Mouse (Mus musculus): Measurements from ENCODE around the gene Aak1. TPM values are rescaled to one million over a fixed set of nuclear protein-coding genes. Genes with fewer than 3 reads are reported as not detected.
A peak's percentile ranks its signal among the peaks of the same experiment; 100 is the strongest.

Aak1 gene
- total and polyA plus RNA-seq, 3 experiments = 2.8 to 21.0 (median 7.1) TPM

DNA sequence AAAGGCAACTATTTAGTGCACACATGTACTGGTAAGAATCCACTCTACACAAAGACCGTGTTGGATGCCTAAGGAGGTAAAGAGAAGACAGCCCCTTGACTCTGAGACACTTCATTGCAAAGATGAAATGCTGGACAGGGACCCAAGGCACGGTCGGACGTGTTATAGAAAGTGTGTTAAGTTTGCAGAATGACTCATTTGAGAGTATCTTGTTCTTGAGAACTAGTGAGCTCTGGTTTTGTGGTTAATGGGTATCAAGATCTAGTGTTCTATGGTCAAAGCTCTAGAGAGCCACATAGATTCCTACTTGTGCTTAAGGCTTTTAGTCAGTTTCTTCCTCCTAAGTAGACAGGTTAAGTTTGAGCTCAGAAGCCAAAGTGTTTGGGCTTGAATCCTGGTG is 2.9 kb upstream of the Aak1 start:
- dilution Hi-C loops (cut with MboI; ENCODE audit: extremely low pct_ligation_motif_present, extremely low pct_unique_long_range_greater_than_20kb, low sequenced_read_pairs) (no loop called here), in situ Hi-C loops (cut with MboI; ENCODE audit: low pct_ligation_motif_present, low pct_unique_long_range_greater_than_20kb, low sequenced_read_pairs) (no loop called here)
- Histone ChIP-seq H3K79me2 (replicated peaks; ENCODE audit: control insufficient read depth, extremely low read depth, insufficient read depth, poor library complexity, severe bottlenecking) (peaks cover 8% of the 10 kb centered on the region; the same call in 1 of the 2 replicates), H3K9me3 (replicated peaks; ENCODE audit: low read length) (no peaks in the 10 kb centered on the region), H3K4me3 (replicated peaks in 1 of 3; ENCODE audit: low read depth in 2 of 3, low read length in 2 of 3, poor library complexity in 1 of 3) (no peak overlapping the region), H3K27me3 (replicated peaks) (no peaks in the 10 kb centered on the region), H3K36me3 (replicated peaks in 1 of 2; ENCODE audit: control insufficient read depth in 1 of 2, insufficient read depth in 1 of 2, low read length in 1 of 2) (no peaks in the 10 kb centered on the region), H3K27ac (ENCODE audit: insufficient read depth, low read depth) (no peak overlapping the region), H3K4me1 (ENCODE audit: control insufficient read depth in 1 of 2, insufficient read depth in 2 of 2) (peaks cover 2 to 17% of the 10 kb centered on the region in 2 experiments; a peak in 2 of 4 replicates), H3K9ac (ENCODE audit: insufficient read depth, low read depth) (no peak overlapping the region), H3K4me2 (ENCODE audit: insufficient read depth, low read depth, poor library complexity, severe bottlenecking) (no peak overlapping the region)
- TF ChIP-seq RCOR1 (conservative IDR thresholded peaks at IDR 0.05; ENCODE audit: low read depth, low read length) (no peak), ZNF384 (IDR thresholded peaks at IDR 0.05; ENCODE audit: low read depth, low read length) (no peak), BHLHE40 (IDR thresholded peaks at IDR 0.05; ENCODE audit: low read depth, low read length) (peak; percentile 81)
- no peak for DNase-seq (ENCODE audit: extremely low read depth)

DNA sequence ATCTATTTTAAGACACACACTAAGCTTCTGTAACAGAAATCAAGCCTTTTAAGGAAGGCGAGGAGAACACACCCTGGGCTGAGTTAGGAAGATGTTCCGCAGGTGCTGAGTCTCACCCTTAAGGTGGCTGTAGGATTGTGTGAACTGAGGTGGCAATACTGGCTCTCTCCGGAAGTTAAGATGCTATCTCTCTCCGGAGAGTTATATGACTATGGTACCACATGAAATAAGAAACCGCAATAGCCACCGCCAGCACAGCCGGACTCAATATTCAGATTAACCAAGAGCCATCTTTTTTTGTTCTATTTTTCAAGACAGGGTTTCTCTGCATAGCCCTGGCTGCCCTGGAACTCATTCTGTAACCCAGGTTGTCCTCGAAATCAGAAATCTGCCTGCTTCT is 1.5 kb upstream of the Aak1 start:
- no peak for TF ChIP-seq CHD1 (IDR thresholded peaks at IDR 0.05; ENCODE audit: low read depth, low read length)
- H3K27me3 ChIP-seq (replicated peaks) = no peaks in the 10 kb centered on the region
- no peak overlapping the region for H3K9ac ChIP-seq (ENCODE audit: insufficient read depth, low read depth)
- peak overlapping the region; percentile 42 for H3K4me2 ChIP-seq (ENCODE audit: insufficient read depth, low read depth, poor library complexity, severe bottlenecking)
- no peak for DNase-seq (ENCODE audit: extremely low read depth)
- dilution Hi-C loops (cut with MboI; ENCODE audit: extremely low pct_ligation_motif_present, extremely low pct_unique_long_range_greater_than_20kb, low sequenced_read_pairs) = no loop called here
- H3K4me1 ChIP-seq (ENCODE audit: control insufficient read depth in 1 of 2, insufficient read depth in 2 of 2) = peaks cover 2 to 29% of the 10 kb centered on the region in 2 experiments; a peak in 2 of 4 replicates
- no peak overlapping the region for H3K4me3 ChIP-seq (replicated peaks in 1 of 3; ENCODE audit: low read depth in 2 of 3, low read length in 2 of 3, poor library complexity in 1 of 3)
- H3K79me2 ChIP-seq (replicated peaks; ENCODE audit: control insufficient read depth, extremely low read depth, insufficient read depth, poor library complexity, severe bottlenecking) = peaks cover 10% of the 10 kb centered on the region; the same call in 1 of the 2 replicates
- in situ Hi-C loops (cut with MboI; ENCODE audit: low pct_ligation_motif_present, low pct_unique_long_range_greater_than_20kb, low sequenced_read_pairs) = no loop called here
- H3K36me3 ChIP-seq (replicated peaks in 1 of 2; ENCODE audit: control insufficient read depth in 1 of 2, insufficient read depth in 1 of 2, low read length in 1 of 2) = peaks cover 0 to 3% of the 10 kb centered on the region in 2 experiments
- no peaks in the 10 kb centered on the region for H3K9me3 ChIP-seq (replicated peaks; ENCODE audit: low read length)
- no peak overlapping the region for H3K27ac ChIP-seq (ENCODE audit: insufficient read depth, low read depth)

- TF ChIP-seq ZKSCAN1 (IDR thresholded peaks at IDR 0.05; ENCODE audit: borderline replicate concordance, low read depth, low read length) (no peak), UBTF (IDR thresholded peaks at IDR 0.05; ENCODE audit: low read depth, low read length) (no peak), JUN (IDR thresholded peaks at IDR 0.05; ENCODE audit: insufficient read depth, low read depth, low read length) (no peak), CHD2 (IDR thresholded peaks at IDR 0.05; ENCODE audit: low read length) (peak; percentile 51; the same call in 1 of the 2 replicates), POLR2AphosphoS2 (IDR thresholded peaks at IDR 0.05; ENCODE audit: low read depth, low read length) (no peak), TCF12 (IDR thresholded peaks at IDR 0.05; ENCODE audit: low read depth, low read length) (peak; percentile 56; the same call in 1 of the 2 replicates), NELFE (IDR thresholded peaks at IDR 0.05; ENCODE audit: low read depth, low read length) (no peak), HCFC1 (IDR thresholded peaks at IDR 0.05; ENCODE audit: low read depth, low read length) (no peak), MAZ (IDR thresholded peaks at IDR 0.05; ENCODE audit: low read depth, low read length) (no peak), ZMIZ1 (IDR thresholded peaks at IDR 0.05; ENCODE audit: low read depth, low read length) (no peak), GABPA (IDR thresholded peaks at IDR 0.05; ENCODE audit: insufficient replicate concordance, low read depth, low read length) (no peak), SMC3 (IDR thresholded peaks at IDR 0.05; ENCODE audit: low read depth, low read length) (no peak), PAX5 (IDR thresholded peaks at IDR 0.05; ENCODE audit: low read length) (no peak), CTCF (conservative IDR thresholded peaks at IDR 0.05 in 1 of 2, IDR thresholded peaks at IDR 0.05 in 1 of 2; ENCODE audit: low read depth in 2 of 2, low read length in 2 of 2) (no peak), USF1 (IDR thresholded peaks at IDR 0.05; ENCODE audit: low read depth, low read length) (no peak), ZNF384 (IDR thresholded peaks at IDR 0.05; ENCODE audit: low read depth, low read length) (no peak), BHLHE40 (IDR thresholded peaks at IDR 0.05; ENCODE audit: low read depth, low read length) (peak; percentile 38; the same call in 1 of the 2 replicates), IRF4 (IDR thresholded peaks at IDR 0.05; ENCODE audit: low read depth, low read length) (peak; percentile 28; the same call in 1 of the 2 replicates)
- no peak for DNase-seq (ENCODE audit: extremely low read depth)
- Histone ChIP-seq H3K9me3 (replicated peaks; ENCODE audit: low read length) (no peaks in the 10 kb centered on the region), H3K9ac (ENCODE audit: insufficient read depth, low read depth) (peak overlapping the region; percentile 90), H3K36me3 (replicated peaks in 1 of 2; ENCODE audit: control insufficient read depth in 1 of 2, insufficient read depth in 1 of 2, low read length in 1 of 2) (peaks cover 0 to 8% of the 10 kb centered on the region in 2 experiments), H3K4me3 (replicated peaks in 1 of 3; ENCODE audit: low read depth in 2 of 3, low read length in 2 of 3, poor library complexity in 1 of 3) (peak overlapping the region; percentile 85 to 94 (median 88)), H3K27ac (ENCODE audit: insufficient read depth, low read depth) (no peak overlapping the region; the same call in 1 of the 2 replicates), H3K27me3 (replicated peaks) (no peaks in the 10 kb centered on the region), H3K4me1 (ENCODE audit: control insufficient read depth in 1 of 2, insufficient read depth in 2 of 2) (peaks cover 2 to 35% of the 10 kb centered on the region in 2 experiments; a peak in 2 of 4 replicates), H3K4me2 (ENCODE audit: insufficient read depth, low read depth, poor library complexity, severe bottlenecking) (peak overlapping the region; percentile 42), H3K79me2 (replicated peaks; ENCODE audit: control insufficient read depth, extremely low read depth, insufficient read depth, poor library complexity, severe bottlenecking) (peaks cover 10% of the 10 kb centered on the region; the same call in 1 of the 2 replicates)
- dilution Hi-C loops (cut with MboI; ENCODE audit: extremely low pct_ligation_motif_present, extremely low pct_unique_long_range_greater_than_20kb, low sequenced_read_pairs) = no loop called here
- in situ Hi-C loops (cut with MboI; ENCODE audit: low pct_ligation_motif_present, low pct_unique_long_range_greater_than_20kb, low sequenced_read_pairs) = no loop called here
Observed at GRCm38 (mm10) chr6:86848580-86848914, 770 bp upstream of the Aak1 start.
